Mouse (Mus musculus): Measurements from ENCODE around the gene Prkag2. TPM values are rescaled to one million over a fixed set of nuclear protein-coding genes. Genes with fewer than 3 reads are reported as not detected.
"Not testable (repeated sequence)": the region's sequence is repeated elsewhere in the genome, so short reads cannot be mapped to it uniquely, and the experiment has no call there.

The Prkag2 gene
- polyA plus RNA-seq, 1 experiment from 2014 or later: 24.4 TPM

DNA sequence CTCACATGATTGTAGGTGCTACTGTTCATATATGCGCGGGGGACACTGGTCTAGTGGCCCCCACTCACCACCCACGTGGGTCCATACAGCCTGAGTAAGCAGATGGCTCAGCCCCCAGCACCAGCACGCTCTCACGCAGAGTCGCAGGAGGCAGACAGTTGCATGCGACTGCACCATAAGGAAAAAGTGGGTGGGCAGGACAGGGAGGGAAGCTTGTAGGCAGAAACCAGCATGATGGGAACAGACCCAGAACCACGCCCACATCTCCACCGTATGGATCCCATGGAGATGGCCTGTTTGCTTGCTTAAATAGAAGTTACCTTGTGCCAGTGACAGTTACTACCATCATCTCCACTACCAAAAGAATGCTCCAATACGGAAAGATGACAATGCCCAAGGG lies 15.3 kb downstream of the Prkag2 start:
- H3K9ac ChIP-seq: no peak overlapping the region
- 88% methylated on average over 10 of the region's 10 CpGs for WGBS
- H3K4me2 ChIP-seq: no peak overlapping the region
- H3K9me3 ChIP-seq: no peaks in the 10 kb centered on the region
- H3K4me1 ChIP-seq: peaks cover 9% of the 10 kb centered on the region; the same call in 1 of the 2 replicates
- no peaks in the 10 kb centered on the region for H3K27me3 ChIP-seq
- no peak overlapping the region for H3K27ac ChIP-seq
- H3K36me3 ChIP-seq: no peaks in the 10 kb centered on the region
- ATAC-seq (ENCODE audit: insufficient number of reproducible peaks, insufficient read depth, low FRiP score, low TSS enrichment, low read depth): no peak
- H3K4me3 ChIP-seq: no peak overlapping the region

GRCm38 (mm10) chr5:25083816-25084215 lies 16.6 kb downstream of the Prkag2 start:
- H3K9me3 ChIP-seq: no peaks in the 10 kb centered on the region
- no peaks in the 10 kb centered on the region for H3K27me3 ChIP-seq
- 42% methylated on average over 7 of the region's 7 CpGs for WGBS
- H3K4me3 ChIP-seq: no peak overlapping the region
- H3K9ac ChIP-seq: no peak overlapping the region
- no peak overlapping the region for H3K4me2 ChIP-seq
- no peak overlapping the region for H3K27ac ChIP-seq
- H3K4me1 ChIP-seq: peaks cover 9% of the 10 kb centered on the region; the same call in 1 of the 2 replicates
- ATAC-seq (ENCODE audit: insufficient number of reproducible peaks, insufficient read depth, low FRiP score, low TSS enrichment, low read depth): no peak
- H3K36me3 ChIP-seq: no peaks in the 10 kb centered on the region

GRCm38 (mm10) chr5:25082542-25082941 lies 17.9 kb downstream of the Prkag2 start:
- 34% methylated on average over 2 of the region's 2 CpGs for WGBS
- no peaks in the 10 kb centered on the region for H3K36me3 ChIP-seq
- no peaks in the 10 kb centered on the region for H3K9me3 ChIP-seq
- H3K4me1 ChIP-seq: peaks cover 9% of the 10 kb centered on the region; the same call in 1 of the 2 replicates
- H3K27ac ChIP-seq: no peak overlapping the region
- no peak overlapping the region for H3K4me2 ChIP-seq
- ATAC-seq (ENCODE audit: insufficient number of reproducible peaks, insufficient read depth, low FRiP score, low TSS enrichment, low read depth): no peak
- H3K27me3 ChIP-seq: no peaks in the 10 kb centered on the region
- H3K4me3 ChIP-seq: no peak overlapping the region
- no peak overlapping the region for H3K9ac ChIP-seq

DNA sequence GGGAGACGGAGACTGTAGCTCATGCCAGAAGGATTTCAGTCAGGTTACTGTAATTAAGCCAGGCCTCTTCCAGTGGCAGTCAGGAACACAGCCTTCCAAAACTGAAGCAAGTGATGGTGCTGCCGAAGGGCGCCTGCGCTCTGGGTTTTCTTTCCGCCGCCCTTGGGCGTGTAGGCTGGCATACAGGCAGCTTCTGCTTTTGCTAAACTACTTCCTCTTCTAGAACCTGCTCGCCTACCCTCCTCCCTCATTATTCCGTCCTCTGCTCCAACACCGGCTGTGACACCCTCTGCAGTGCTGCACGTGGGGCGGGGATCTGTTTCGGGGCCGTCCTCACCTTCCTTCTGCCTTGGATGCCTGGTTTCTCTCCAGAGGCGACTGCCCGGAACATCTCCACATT lies 18.9 kb downstream of the Prkag2 start:
- Histone ChIP-seq H3K4me2 (no peak overlapping the region), H3K4me1 (peaks cover 9% of the 10 kb centered on the region; the same call in 1 of the 2 replicates), H3K27ac (no peak overlapping the region), H3K27me3 (no peaks in the 10 kb centered on the region), H3K9me3 (no peaks in the 10 kb centered on the region), H3K4me3 (no peak overlapping the region), H3K9ac (no peak overlapping the region), H3K36me3 (no peaks in the 10 kb centered on the region)
- WGBS: 72% methylated on average over 16 of the region's 16 CpGs
- ATAC-seq (ENCODE audit: insufficient number of reproducible peaks, insufficient read depth, low FRiP score, low TSS enrichment, low read depth): no peak

DNA sequence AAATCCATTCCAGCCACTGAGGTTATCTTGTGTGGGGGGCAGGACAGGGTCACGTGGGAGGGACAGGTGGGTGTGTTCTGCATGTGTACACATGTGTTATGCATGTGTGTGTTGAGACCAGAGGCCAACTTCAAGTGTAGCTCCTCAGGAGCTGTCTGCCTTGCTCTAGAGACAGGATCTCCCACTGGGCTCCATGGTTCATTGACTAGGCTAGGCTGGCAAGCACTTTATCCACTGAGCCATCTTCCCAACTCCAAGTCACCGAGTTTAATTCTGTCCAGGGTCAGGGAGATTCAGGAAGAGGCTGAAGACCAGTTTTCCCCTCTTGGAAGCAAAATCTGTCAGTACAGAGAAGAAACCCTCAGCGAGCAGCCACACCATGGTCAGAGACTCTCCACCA lies 19.4 kb downstream of the Prkag2 start:
- no peaks in the 10 kb centered on the region for H3K27me3 ChIP-seq
- H3K36me3 ChIP-seq: no peaks in the 10 kb centered on the region
- ATAC-seq (ENCODE audit: insufficient number of reproducible peaks, insufficient read depth, low FRiP score, low TSS enrichment, low read depth): no peak
- H3K9me3 ChIP-seq: no peaks in the 10 kb centered on the region
- H3K27ac ChIP-seq: no peak overlapping the region
- H3K4me2 ChIP-seq: no peak overlapping the region
- H3K4me3 ChIP-seq: no peak overlapping the region
- WGBS: 80% methylated on average over 3 of the region's 3 CpGs
- no peak overlapping the region for H3K9ac ChIP-seq
- peaks cover 8% of the 10 kb centered on the region; the same call in 1 of the 2 replicates for H3K4me1 ChIP-seq

DNA sequence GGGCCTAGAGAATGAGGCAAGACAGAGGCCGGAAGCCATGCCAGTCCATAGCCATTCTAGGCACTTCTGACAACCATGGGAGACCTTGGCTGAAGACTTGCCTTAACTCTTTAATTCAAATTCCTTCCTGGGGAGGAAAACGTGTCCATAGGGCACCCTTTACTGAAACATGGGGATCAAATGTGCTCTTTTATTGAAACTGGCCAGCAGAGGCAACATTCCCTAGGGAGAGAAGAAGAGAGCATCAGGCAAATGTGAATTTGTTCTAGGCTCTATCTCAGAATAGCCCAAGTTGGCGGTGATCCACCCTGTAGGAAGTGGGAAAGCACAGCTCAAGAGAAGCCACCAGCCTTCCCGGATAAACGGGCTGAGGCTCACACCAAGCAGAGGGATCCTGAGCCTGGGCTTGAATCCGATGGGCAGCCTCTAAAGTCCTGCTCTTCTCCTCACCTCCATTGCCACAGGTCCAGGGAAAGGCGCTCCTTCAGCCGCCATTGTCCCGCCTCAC lies 19.9 kb downstream of the Prkag2 start:
- Histone ChIP-seq H3K4me2 (no peak overlapping the region), H3K27ac (no peak overlapping the region), H3K9me3 (no peaks in the 10 kb centered on the region), H3K4me1 (0 out of 2 replicates have a peak, but pooled peaks cover 4% of the 10 kb centered on the region), H3K9ac (no peak overlapping the region), H3K4me3 (no peak overlapping the region), H3K27me3 (no peaks in the 10 kb centered on the region), H3K36me3 (no peaks in the 10 kb centered on the region)
- ATAC-seq (ENCODE audit: insufficient number of reproducible peaks, insufficient read depth, low FRiP score, low TSS enrichment, low read depth): no peak
- WGBS: 88% methylated on average over 9 of the region's 9 CpGs

DNA sequence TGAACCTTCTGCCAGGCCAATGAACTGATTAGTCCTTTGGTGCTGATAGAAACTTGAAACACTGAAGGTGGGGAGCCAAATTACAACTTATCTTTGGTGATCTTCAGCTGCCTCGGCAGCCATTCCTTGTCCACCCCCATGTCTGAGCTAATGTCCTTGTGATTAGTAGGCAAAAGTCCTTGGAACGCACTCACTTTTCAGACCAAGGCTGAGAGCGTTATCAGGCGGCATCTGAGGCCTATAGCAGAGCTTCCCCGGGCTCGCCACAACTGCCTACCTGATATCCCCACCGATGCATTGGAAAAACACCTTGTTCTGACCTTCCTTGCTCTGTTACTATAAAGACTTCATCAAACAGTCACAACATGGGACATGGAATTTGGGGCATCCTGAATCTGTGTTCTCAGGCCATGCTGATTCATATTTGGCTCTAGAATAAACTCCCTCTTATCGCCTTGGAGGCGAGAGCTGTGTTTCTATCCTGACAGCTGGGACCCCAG lies 20.6 kb downstream of the Prkag2 start:
- WGBS: 86% methylated on average over 9 of the region's 9 CpGs
- H3K4me2 ChIP-seq: no peak overlapping the region
- H3K27ac ChIP-seq: no peak overlapping the region
- H3K4me3 ChIP-seq: no peak overlapping the region
- H3K9ac ChIP-seq: no peak overlapping the region
- H3K27me3 ChIP-seq: no peaks in the 10 kb centered on the region
- ATAC-seq (ENCODE audit: insufficient number of reproducible peaks, insufficient read depth, low FRiP score, low TSS enrichment, low read depth): no peak
- 0 out of 2 replicates have a peak, but pooled peaks cover 4% of the 10 kb centered on the region for H3K4me1 ChIP-seq
- H3K9me3 ChIP-seq: no peaks in the 10 kb centered on the region
- H3K36me3 ChIP-seq: no peaks in the 10 kb centered on the region

DNA sequence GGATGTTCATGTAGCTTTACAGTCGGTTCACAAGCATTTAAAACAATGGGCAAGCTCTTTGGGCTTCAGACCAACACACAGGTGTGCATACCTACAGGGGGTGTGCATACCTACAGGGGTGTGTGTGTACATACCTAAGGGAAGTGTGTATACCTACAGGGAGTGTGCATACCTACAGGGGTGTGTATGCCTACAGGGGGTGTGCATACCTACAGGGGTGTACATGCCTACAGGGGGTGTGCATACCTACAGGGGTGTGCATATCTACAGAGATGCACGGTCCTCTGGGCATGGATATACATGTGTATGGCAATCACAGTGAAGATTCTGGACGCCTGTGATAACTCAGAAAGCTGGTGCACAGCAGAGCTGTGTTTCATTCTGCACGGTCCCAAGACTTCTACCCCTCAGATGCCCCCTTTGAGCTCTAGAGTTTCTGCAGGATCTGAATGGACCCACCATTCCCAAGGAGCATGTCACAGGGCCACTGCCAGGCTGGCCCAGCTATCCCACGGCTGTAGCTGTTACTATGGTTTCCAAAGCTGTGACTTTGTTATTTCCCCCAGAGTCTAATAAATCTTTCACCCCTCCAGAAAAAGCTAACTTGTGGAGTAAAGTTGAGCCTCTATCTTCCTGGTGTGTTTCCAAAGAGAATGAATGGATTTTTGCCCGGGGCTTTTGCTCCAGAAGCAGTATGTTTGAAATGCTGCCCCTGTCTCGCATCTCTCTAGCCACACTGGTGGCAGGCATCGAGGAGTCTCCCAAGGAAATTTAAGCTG lies 22.4 kb downstream of the Prkag2 start:
- ATAC-seq (ENCODE audit: insufficient number of reproducible peaks, insufficient read depth, low FRiP score, low TSS enrichment, low read depth): no peak
- Histone ChIP-seq H3K4me1 (0 out of 2 replicates have a peak, but pooled peaks cover 4% of the 10 kb centered on the region), H3K27me3 (no peaks in the 10 kb centered on the region), H3K4me3 (no peak overlapping the region), H3K27ac (no peak overlapping the region), H3K9me3 (no peaks in the 10 kb centered on the region), H3K36me3 (no peaks in the 10 kb centered on the region), H3K4me2 (no peak overlapping the region), H3K9ac (no peak overlapping the region)
- WGBS: 68% methylated on average over 8 of the region's 8 CpGs

- not testable (repeated sequence) for H3K9me3 ChIP-seq; H3K27me3 ChIP-seq; ATAC-seq (ENCODE audit: insufficient number of reproducible peaks, insufficient read depth, low FRiP score, low TSS enrichment, low read depth); H3K9ac ChIP-seq; H3K4me1 ChIP-seq; H3K4me2 ChIP-seq; H3K4me3 ChIP-seq; H3K27ac ChIP-seq; H3K36me3 ChIP-seq
- 92% methylated on average over 13 of the region's 13 CpGs for WGBS
Measured at GRCm38 (mm10) chr5:25077258-25077657, 23.2 kb downstream of the Prkag2 start.

GRCm38 (mm10) chr5:25075623-25076022 lies 24.8 kb downstream of the Prkag2 start:
- Histone ChIP-seq H3K36me3 (no peaks in the 10 kb centered on the region), H3K27me3 (no peaks in the 10 kb centered on the region), H3K4me2 (no peak overlapping the region), H3K4me1 (no peaks in the 10 kb centered on the region), H3K4me3 (no peak overlapping the region), H3K27ac (no peak overlapping the region), H3K9ac (no peak overlapping the region), H3K9me3 (no peaks in the 10 kb centered on the region)
- ATAC-seq (ENCODE audit: insufficient number of reproducible peaks, insufficient read depth, low FRiP score, low TSS enrichment, low read depth): no peak
- WGBS: 75% methylated on average over 4 of the region's 4 CpGs

- 73% methylated on average over 5 of the region's 5 CpGs for WGBS
- Histone ChIP-seq H3K4me1 (no peaks in the 10 kb centered on the region), H3K9ac (no peak overlapping the region), H3K4me2 (no peak overlapping the region), H3K4me3 (no peak overlapping the region), H3K27ac (no peak overlapping the region), H3K27me3 (no peaks in the 10 kb centered on the region), H3K9me3 (no peaks in the 10 kb centered on the region), H3K36me3 (no peaks in the 10 kb centered on the region)
- ATAC-seq (ENCODE audit: insufficient number of reproducible peaks, insufficient read depth, low FRiP score, low TSS enrichment, low read depth): no peak
Measured at GRCm38 (mm10) chr5:25069815-25070214, 30.6 kb downstream of the Prkag2 start.

- WGBS: 40% methylated on average over 6 of the region's 6 CpGs
- Histone ChIP-seq H3K9me3 (no peaks in the 10 kb centered on the region), H3K36me3 (no peaks in the 10 kb centered on the region), H3K9ac (no peak overlapping the region), H3K4me3 (no peak overlapping the region), H3K4me2 (no peak overlapping the region), H3K4me1 (no peaks in the 10 kb centered on the region), H3K27me3 (no peaks in the 10 kb centered on the region), H3K27ac (no peak overlapping the region)
- ATAC-seq (ENCODE audit: insufficient number of reproducible peaks, insufficient read depth, low FRiP score, low TSS enrichment, low read depth): no peak
Measured at GRCm38 (mm10) chr5:25067122-25067521, 33.3 kb downstream of the Prkag2 start.
